Mouse (Mus musculus): ENCODE measurements around the gene Fcgr3. TPM values are rescaled to one million over a fixed set of nuclear protein-coding genes. Genes with fewer than 3 reads are reported as not detected.

The Fcgr3 gene
- total and polyA plus RNA-seq, 3 experiments, result 3.7 to 8.5 (median 6.1) TPM

DNA sequence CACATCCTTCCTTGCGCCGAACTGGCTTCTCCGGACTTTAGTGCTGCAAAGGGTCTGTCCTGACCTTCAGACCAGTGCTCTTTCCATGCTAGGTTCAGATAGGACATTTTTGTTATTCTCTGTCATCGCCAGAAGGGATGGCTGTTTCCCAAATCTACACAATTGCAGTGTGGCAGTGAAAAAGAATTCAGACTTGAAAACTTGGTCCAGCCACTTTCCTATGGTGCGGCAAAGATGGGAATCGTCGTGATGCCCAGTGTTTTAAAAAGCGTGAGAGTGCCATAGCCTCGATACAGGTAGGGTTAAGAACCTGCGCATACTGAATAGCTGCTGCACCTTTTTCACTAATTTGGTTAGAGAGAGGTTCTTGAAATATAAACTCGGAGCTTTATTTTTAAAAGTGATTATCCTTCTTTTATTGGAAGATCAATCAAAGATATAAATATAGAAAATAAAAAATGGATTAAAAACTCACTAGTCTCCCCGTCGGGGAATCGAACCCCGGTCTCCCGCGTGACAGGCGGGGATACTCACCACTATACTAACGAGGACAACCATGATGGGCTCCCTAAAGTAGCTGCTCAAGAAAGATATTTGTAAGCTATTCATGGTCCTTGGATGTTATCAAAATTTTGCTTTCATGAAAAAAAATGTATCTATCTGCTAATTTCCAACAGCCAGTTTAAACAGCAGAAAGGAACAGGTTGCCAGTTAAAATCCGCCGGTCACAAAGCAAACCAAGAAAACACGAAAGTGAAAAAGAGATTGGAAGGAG is 28.0 kb downstream of the Fcgr3 start:
- H3K27ac ChIP-seq (ENCODE audit: insufficient read depth, low read depth), result no peak overlapping the region
- peak overlapping the region; percentile 96 for H3K4me2 ChIP-seq (ENCODE audit: insufficient read depth, low read depth, poor library complexity, severe bottlenecking)
- in situ Hi-C loops (cut with MboI; ENCODE audit: low pct_ligation_motif_present, low pct_unique_long_range_greater_than_20kb, low sequenced_read_pairs), result no loop called here
- dilution Hi-C loops (cut with MboI; ENCODE audit: extremely low pct_ligation_motif_present, extremely low pct_unique_long_range_greater_than_20kb, low sequenced_read_pairs), result no loop called here
- peak overlapping the region; percentile 71 to 83 (median 79) for H3K4me3 ChIP-seq (replicated peaks in 1 of 3; ENCODE audit: low read depth in 2 of 3, low read length in 2 of 3, poor library complexity in 1 of 3)
- TF ChIP-seq CTCF (conservative IDR thresholded peaks at IDR 0.05 in 1 of 2, IDR thresholded peaks at IDR 0.05 in 1 of 2; ENCODE audit: low read depth in 2 of 2, low read length in 2 of 2) (no peak), KAT2A (IDR thresholded peaks at IDR 0.05; ENCODE audit: insufficient replicate concordance, low read length) (peak; percentile 79; the same call in 1 of the 2 replicates), ZC3H11A (IDR thresholded peaks at IDR 0.05; ENCODE audit: low read depth, low read length) (no peak), MAFK (IDR thresholded peaks at IDR 0.05; ENCODE audit: insufficient replicate concordance, low read length) (peak; percentile 97), MAX (IDR thresholded peaks at IDR 0.05; ENCODE audit: low read length) (0 out of 2 replicates have a peak, but pooled peaks have one; percentile 7), SIN3A (IDR thresholded peaks at IDR 0.05; ENCODE audit: low read length) (no peak; the same call in none of the 2 replicates), JUND (conservative IDR thresholded peaks at IDR 0.05; ENCODE audit: low read depth, low read length) (no peak), ZMIZ1 (IDR thresholded peaks at IDR 0.05; ENCODE audit: low read depth, low read length) (no peak), ZNF384 (IDR thresholded peaks at IDR 0.05; ENCODE audit: low read depth, low read length) (peak; percentile 86), MYC (IDR thresholded peaks at IDR 0.05; ENCODE audit: low read depth, low read length) (no peak), RAD21 (IDR thresholded peaks at IDR 0.05; ENCODE audit: low read depth, low read length) (peak; percentile 1; the same call in 1 of the 2 replicates), USF1 (IDR thresholded peaks at IDR 0.05; ENCODE audit: low read depth, low read length) (no peak), CHD1 (IDR thresholded peaks at IDR 0.05; ENCODE audit: low read depth, low read length) (peak; percentile 65; the same call in 1 of the 2 replicates), ELF1 (IDR thresholded peaks at IDR 0.05; ENCODE audit: low read depth, low read length) (peak; percentile 97), E2F4 (IDR thresholded peaks at IDR 0.05; ENCODE audit: insufficient replicate concordance, low read depth, low read length) (0 out of 2 replicates have a peak, but pooled peaks have one; percentile 82), POLR2AphosphoS2 (IDR thresholded peaks at IDR 0.05; ENCODE audit: low read depth, low read length) (no peak), NRF1 (IDR thresholded peaks at IDR 0.05; ENCODE audit: low read depth, low read length) (peak; percentile 63; the same call in 1 of the 2 replicates), POLR2A (IDR thresholded peaks at IDR 0.05; ENCODE audit: low read depth, low read length) (no peak), UBTF (IDR thresholded peaks at IDR 0.05; ENCODE audit: low read depth, low read length) (no peak), TBP (conservative IDR thresholded peaks at IDR 0.05; ENCODE audit: low read depth, low read length) (peak; percentile 100)
- H3K79me2 ChIP-seq (replicated peaks; ENCODE audit: control insufficient read depth, extremely low read depth, insufficient read depth, poor library complexity, severe bottlenecking), result no peaks in the 10 kb centered on the region
- H3K9ac ChIP-seq (ENCODE audit: insufficient read depth, low read depth), result 0 out of 2 replicates have a peak overlapping the region, but pooled peaks have one; percentile 30
- no peaks in the 10 kb centered on the region for H3K36me3 ChIP-seq (replicated peaks in 1 of 2; ENCODE audit: control insufficient read depth in 1 of 2, insufficient read depth in 1 of 2, low read length in 1 of 2)
- peaks cover 6% of the 10 kb centered on the region for H3K27me3 ChIP-seq (replicated peaks)
- H3K9me3 ChIP-seq (replicated peaks; ENCODE audit: low read length), result no peaks in the 10 kb centered on the region
- peak; percentile 91 for DNase-seq (ENCODE audit: extremely low read depth)
- H3K4me1 ChIP-seq (ENCODE audit: control insufficient read depth in 1 of 2, insufficient read depth in 2 of 2), result peaks cover 0 to 17% of the 10 kb centered on the region in 2 experiments; a peak in 2 of 4 replicates

Data from CH12.LX (cell line).